Mouse (Mus musculus) erythroblast, embryonic 14.5 days (primary cell): ENCODE data around the gene Gapt.

Experiments used
- GATA1 ChIP-seq: IDR thresholded peaks from 2 replicates; pipeline ENCODE4 v1.6.1; 2012; ENCODE audit warnings: low read length, inconsistent platforms, mixed read lengths
- TAL1 ChIP-seq: IDR thresholded peaks from 3 replicates; pipeline ENCODE4 v1.6.1; 2012; ENCODE audit warnings: low read length, inconsistent platforms, mixed read lengths

DNA sequence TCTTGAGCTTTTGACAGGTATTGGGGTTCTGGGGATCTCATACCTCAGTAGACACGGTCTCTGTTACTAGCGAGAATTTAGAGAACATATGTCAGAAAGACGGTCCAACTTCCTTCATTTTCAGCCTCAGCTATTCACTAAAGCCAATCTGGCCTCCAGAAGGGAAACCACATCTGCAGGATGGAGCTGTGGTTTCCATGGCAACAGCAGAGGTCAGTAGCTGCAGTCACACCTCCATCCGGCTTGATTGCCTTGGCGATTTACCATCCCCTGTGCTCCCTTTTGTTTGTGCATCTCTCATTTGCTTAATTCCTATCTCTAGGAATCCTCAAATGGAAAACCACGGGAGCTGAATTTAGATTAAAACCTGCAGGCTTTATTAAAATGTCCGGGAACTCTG lies 10.3 kb downstream of the Gapt start:
- TF ChIP-seq GATA1, result no peak
- TF ChIP-seq TAL1, result no peak
